ENCODE assay signal across 8 mouse cellular contexts in genomic region chr7:118533178-118533578, GRCm38 (mm10). TPM values are rescaled to one million over a fixed set of nuclear protein-coding genes. Genes with fewer than 3 reads are reported as not detected.
DNase-seq lines count a peak whose midpoint lies in the region; ATAC-seq and TF ChIP-seq lines count a peak whose summit lies in the region.

Gene Coq7 (minus strand): TSS chr7:118533356.

- peak within 1 kb of the TSS; percentile 73 for H3K4me2 ChIP-seq in embryonic facial prominence, embryonic 13.5 days
- peak within 1 kb of the TSS; percentile 60 for H3K4me2 ChIP-seq in midbrain, embryonic 11.5 days

- no peaks in the 10 kb centered on the region for H3K4me1 ChIP-seq in embryonic facial prominence, embryonic 13.5 days
- peaks cover 4% of the 10 kb centered on the region; the same call in 1 of the 2 replicates for H3K4me1 ChIP-seq in midbrain, embryonic 11.5 days (ENCODE audit: control insufficient read depth, insufficient read depth, low read length)

- H3K79me3 ChIP-seq in C2C12 (ENCODE audit: low read depth): no peaks in the 10 kb centered on the region

- WGBS in embryonic facial prominence, embryonic 13.5 days: under 1% methylated on average over 31 of the region's 31 CpGs
- under 1% methylated on average over 31 of the region's 31 CpGs for WGBS in midbrain, embryonic 11.5 days

- H3ac ChIP-seq in C2C12 (ENCODE audit: control insufficient read depth, insufficient read length, low read depth): peak within 1 kb of the TSS; percentile 84

- H3K27me3 ChIP-seq in C2C12 (ENCODE audit: control insufficient read depth, insufficient read depth, insufficient read length): no peaks in the 10 kb centered on the region
- H3K27me3 ChIP-seq in embryonic facial prominence, embryonic 13.5 days: no peaks in the 10 kb centered on the region
- no peaks in the 10 kb centered on the region for H3K27me3 ChIP-seq in midbrain, embryonic 11.5 days (ENCODE audit: control insufficient read depth, insufficient read depth, low read length)

- no peaks in the 10 kb centered on the region for H3K79me2 ChIP-seq in C2C12 (ENCODE audit: control insufficient read depth, insufficient read depth)

- no peak for TF ChIP-seq CTCF in C2C12 (IDR thresholded peaks at IDR 0.05; ENCODE audit: control insufficient read depth, insufficient read depth, insufficient read length)

- peak; percentile 67 to 88 for DNase-seq in adrenal gland, postnatal 4 days (ENCODE audit: low spot score in 2 of 2)
- DNase-seq in heart, adult 11 months: peak; percentile 100
- peak; percentile 96 for DNase-seq in kidney, adult 11 months
- DNase-seq in left cerebral cortex, postnatal 4 days: peak; percentile 96
- peak; percentile 100 for DNase-seq in midbrain, embryonic 11.5 days (ENCODE audit: low spot score, missing footprints)
- DNase-seq in right cerebral cortex, postnatal 4 days: peak; percentile 89

- H3K9ac ChIP-seq in embryonic facial prominence, embryonic 13.5 days: peak within 1 kb of the TSS; percentile 87
- H3K9ac ChIP-seq in midbrain, embryonic 11.5 days (ENCODE audit: low read length): peak within 1 kb of the TSS; percentile 86

- ATAC-seq in embryonic facial prominence, embryonic 13.5 days (ENCODE audit: insufficient number of reproducible peaks, insufficient read depth, low FRiP score, low TSS enrichment, low read depth): peak; percentile 99
- ATAC-seq in midbrain, embryonic 11.5 days (ENCODE audit: low FRiP score): peak; percentile 100

- peak within 1 kb of the TSS; percentile 94 for H3K27ac ChIP-seq in embryonic facial prominence, embryonic 13.5 days
- H3K27ac ChIP-seq in midbrain, embryonic 11.5 days (ENCODE audit: low read depth, low read length): peak within 1 kb of the TSS; percentile 96

- H3K4me3 ChIP-seq in C2C12 (ENCODE audit: insufficient read depth, poor library complexity, severe bottlenecking): peak within 1 kb of the TSS; percentile 42
- H3K4me3 ChIP-seq in embryonic facial prominence, embryonic 13.5 days: peak within 1 kb of the TSS; percentile 79
- peak within 1 kb of the TSS; percentile 69 for H3K4me3 ChIP-seq in midbrain, embryonic 11.5 days (ENCODE audit: low read depth, low read length)

- H3K9me3 ChIP-seq in embryonic facial prominence, embryonic 13.5 days: no peaks in the 10 kb centered on the region
- H3K9me3 ChIP-seq in midbrain, embryonic 11.5 days (ENCODE audit: control insufficient read depth, low read length): no peaks in the 10 kb centered on the region

- H3K36me3 ChIP-seq in C2C12 (ENCODE audit: control insufficient read depth, insufficient read depth): no peaks in the 10 kb centered on the region
- peaks cover 6% of the 10 kb centered on the region; the same call in 1 of the 2 replicates for H3K36me3 ChIP-seq in embryonic facial prominence, embryonic 13.5 days
- H3K36me3 ChIP-seq in midbrain, embryonic 11.5 days (ENCODE audit: control insufficient read depth, insufficient read depth, low read length): no peaks in the 10 kb centered on the region

- intact Hi-C loops in left cerebral cortex, postnatal 4 days (cut with DNase I): no loop called here

TF ChIP-seq in C2C12, 6 proteins besides CTCF, POLR2A, EP300 and RAD21:
- TF ChIP-seq FOSL1 (IDR thresholded peaks at IDR 0.05; ENCODE audit: insufficient read depth, low read length, poor library complexity, severe bottlenecking) (no peak), MYOD1 (IDR thresholded peaks at IDR 0.05; ENCODE audit: control insufficient read depth, insufficient read length, low read depth) (no peak)

RNA-seq across cellular contexts. Expression of gene Coq7, which starts in this region (rescaled TPM):
- 66.1 TPM for polyA plus RNA-seq in C2C12 (2012; fragmentation: generic; extraction: Trizol)
- total RNA-seq in adrenal gland, postnatal 4 days (2021): 10 to 100 TPM; 48.8 to 49.8 TPM
- 72.2 and 88.9 TPM in 2 replicates for polyA plus RNA-seq in embryonic facial prominence, embryonic 13.5 days (2015; fragmentation: Nextera tagmentation; extraction: Ambion mirVana)
- total RNA-seq in left cerebral cortex, postnatal 4 days (2021): 10 to 100 TPM; 28.2 to 31.2 TPM
- 99.6 and 111 TPM in 2 replicates for polyA plus RNA-seq in midbrain, embryonic 11.5 days (2014; fragmentation: Nextera tagmentation; extraction: Ambion mirVana)

Comparison
In these comparisons a context has a peak if more than half of its experiments do, and no peak if none do; other contexts are left out.
1. Peak in every context shown above with its lines: DNase-seq, ATAC-seq, H3K4me3 ChIP-seq and H3K27ac ChIP-seq.